Mouse (Mus musculus) gastrocnemius, adult 2 months (tissue): ENCODE results near the gene A930033H14Rik. TPM values are rescaled to one million over a fixed set of nuclear protein-coding genes. Genes with fewer than 3 reads are reported as not detected.

Source experiments
- DNase-seq: peaks from one replicate; pipeline ENCODE4 v3.0.0; 2022
- H3K27ac ChIP-seq: fragments of 200-600 bp; 2 replicates; pipeline ENCODE4 v1.8.1; 2022; ENCODE audit warnings: mild to moderate bottlenecking
- H3K4me3 ChIP-seq: fragments of 200-600 bp; 2 replicates; pipeline ENCODE4 v1.8.1; 2022; ENCODE audit warnings: mild to moderate bottlenecking, moderate library complexity
- CTCF ChIP-seq: fragments of 200-600 bp; IDR thresholded peaks from 2 replicates; pipeline ENCODE4 v1.8.1; 2022; ENCODE audit warnings: antibody characterized with exemption, mild to moderate bottlenecking, moderate library complexity
- intact Hi-C: fragments of 180-260 bp; cut with DNase I; formaldehyde crosslinking; loops from one replicate; pipeline ENCODE4 v1.15.1; 2025
- total RNA-seq, 2 experiments: library from RNA; stranded (reverse); gene quantifications; 2 replicates each; pipeline ENCODE4 v1.2.3; 2021

The A930033H14Rik gene
- total RNA-seq, 2 experiments from 2014 or later, result 3.4 to 5.1 TPM

- H3K27ac ChIP-seq, result peak overlapping the region; percentile 63
- peak overlapping the region; percentile 5; the same call in 1 of the 2 replicates for H3K4me3 ChIP-seq
- TF ChIP-seq CTCF, result no peak
- no peak for DNase-seq
- intact Hi-C loops, result no loop called here
Observed at GRCm38 (mm10) chr10:69248261-69249160, 35.6 kb upstream of the A930033H14Rik start.

- DNase-seq, result no peak
- Histone ChIP-seq H3K27ac (peak overlapping the region; percentile 78), H3K4me3 (peak overlapping the region; percentile 52)
- TF ChIP-seq CTCF, result no peak
- intact Hi-C loops, result no loop called here
Observed at GRCm38 (mm10) chr10:69247311-69248033, 34.6 kb upstream of the A930033H14Rik start.

- intact Hi-C loops, result no loop called here
- DNase-seq, result no peak
- Histone ChIP-seq H3K4me3 (peak overlapping the region; percentile 52), H3K27ac (peak overlapping the region; percentile 78)
- no peak for TF ChIP-seq CTCF
Observed at GRCm38 (mm10) chr10:69246762-69247161, 33.9 kb upstream of the A930033H14Rik start.

- DNase-seq, result no peak
- peak overlapping the region; percentile 78 for H3K27ac ChIP-seq
Observed at GRCm38 (mm10) chr10:69245906-69246668, 33.2 kb upstream of the A930033H14Rik start.

GRCm38 (mm10) chr10:69245151-69245550 lies 32.3 kb upstream of the A930033H14Rik start:
- intact Hi-C loops, result no loop called here
- Histone ChIP-seq H3K4me3 (no peak overlapping the region), H3K27ac (peak overlapping the region; percentile 78)
- no peak for TF ChIP-seq CTCF
- DNase-seq, result no peak

More at GRCm38 (mm10) chr10:69245906-69246668, 33.2 kb upstream of the A930033H14Rik start:
- TF ChIP-seq CTCF, result no peak
- intact Hi-C loops, result no loop called here
- H3K4me3 ChIP-seq, result peak overlapping the region; percentile 52

GRCm38 (mm10) chr10:69240530-69240929 lies 27.6 kb upstream of the A930033H14Rik start:
- DNase-seq, result peak; percentile 52
- H3K4me3 ChIP-seq, result no peak overlapping the region
- TF ChIP-seq CTCF, result no peak
- intact Hi-C loops, result no loop called here
- H3K27ac ChIP-seq, result peak overlapping the region; percentile 54

- intact Hi-C loops, result no loop called here
- Histone ChIP-seq H3K4me3 (no peak overlapping the region), H3K27ac (no peak overlapping the region)
- TF ChIP-seq CTCF, result no peak
- no peak for DNase-seq
Observed at GRCm38 (mm10) chr10:69238311-69238710, 25.4 kb upstream of the A930033H14Rik start.

GRCm38 (mm10) chr10:69237781-69238180 lies 24.9 kb upstream of the A930033H14Rik start:
- no peak overlapping the region for H3K27ac ChIP-seq
- TF ChIP-seq CTCF, result no peak
- intact Hi-C loops, result no loop called here
- no peak for DNase-seq
- H3K4me3 ChIP-seq, result no peak overlapping the region

- DNase-seq, result no peak
- intact Hi-C loops, result no loop called here
- TF ChIP-seq CTCF, result no peak
- H3K4me3 ChIP-seq, result no peak overlapping the region
- no peak overlapping the region for H3K27ac ChIP-seq
Observed at GRCm38 (mm10) chr10:69237185-69237584, 24.3 kb upstream of the A930033H14Rik start.

GRCm38 (mm10) chr10:69225951-69226350 lies 13.1 kb upstream of the A930033H14Rik start:
- no peak overlapping the region for H3K4me3 ChIP-seq
- no peak for TF ChIP-seq CTCF
- H3K27ac ChIP-seq, result peak overlapping the region; percentile 43; the same call in 1 of the 2 replicates
- intact Hi-C loops, result no loop called here
- no peak for DNase-seq

- H3K27ac ChIP-seq, result peak overlapping the region; percentile 43; the same call in 1 of the 2 replicates
Observed at GRCm38 (mm10) chr10:69225471-69225870, 12.6 kb upstream of the A930033H14Rik start.

GRCm38 (mm10) chr10:69224276-69224675 lies 11.4 kb upstream of the A930033H14Rik start:
- Histone ChIP-seq H3K27ac (no peak overlapping the region; the same call in 1 of the 2 replicates), H3K4me3 (no peak overlapping the region)
- no peak for TF ChIP-seq CTCF
- intact Hi-C loops, result no loop called here
- DNase-seq, result no peak

More at GRCm38 (mm10) chr10:69225471-69225870, 12.6 kb upstream of the A930033H14Rik start:
- DNase-seq, result no peak
- H3K4me3 ChIP-seq, result no peak overlapping the region
- intact Hi-C loops, result no loop called here
- no peak for TF ChIP-seq CTCF
